Mouse (Mus musculus) embryonic fibroblast, embryonic 13.5 days (primary cell): ENCODE results near the gene Carnmt1.

Experiments
- CTCF ChIP-seq: IDR thresholded peaks from 2 replicates; pipeline ENCODE4 v1.5.1; 2011; ENCODE audit warnings: mild to moderate bottlenecking, control low read depth, low read length, moderate library complexity, borderline replicate concordance; ENCODE audit not compliant: insufficient read depth
- POLR2A ChIP-seq: IDR thresholded peaks from 2 replicates; pipeline ENCODE4 v1.6.1; 2011; ENCODE audit warnings: low read depth, mild to moderate bottlenecking, control low read depth, low read length, moderate library complexity

GRCm38 (mm10) chr19:18629589-18629988 lies 41.0 kb upstream of the Carnmt1 start:
- TF ChIP-seq POLR2A, result no peak
- TF ChIP-seq CTCF, result no peak
